Mouse (Mus musculus) heart, embryonic 16.5 days (tissue): ENCODE results near the gene Ralgps1. TPM values are rescaled to one million over a fixed set of nuclear protein-coding genes. Genes with fewer than 3 reads are reported as not detected.
A peak's percentile ranks its signal among the peaks of the same experiment; 100 is the strongest.

Experiments
- ATAC-seq: fragments of 200-750 bp; cut with Nextera tagmentation; replicated peaks from 2 replicates; pipeline ENCODE4 v1.8.0; 2017; ENCODE audit warnings: moderate number of reproducible peaks; ENCODE audit not compliant: insufficient read depth, low FRiP score; ENCODE audit errors: extremely low read depth
- H3K27ac ChIP-seq: fragments of 300-500 bp; sonication (generic); 2 replicates; pipeline ENCODE4 v1.5.1; 2014; ENCODE audit warnings: mild to moderate bottlenecking, low read length, control low read depth, moderate library complexity
- H3K27me3 ChIP-seq: fragments of 300-500 bp; sonication (generic); 2 replicates; pipeline ENCODE4 v1.6.1; 2014; ENCODE audit warnings: low read length, mixed read lengths; ENCODE audit not compliant: control insufficient read depth, insufficient read depth
- H3K36me3 ChIP-seq: fragments of 300-500 bp; sonication (generic); 2 replicates; pipeline ENCODE4 v1.6.1; 2014; ENCODE audit not compliant: control insufficient read depth, insufficient read depth
- H3K4me1 ChIP-seq: fragments of 300-500 bp; sonication (generic); 2 replicates; pipeline ENCODE4 v1.6.1; 2014; ENCODE audit warnings: low read length, mixed read lengths; ENCODE audit not compliant: control insufficient read depth, insufficient read depth
- H3K4me2 ChIP-seq: fragments of 300-500 bp; sonication (generic); 2 replicates; pipeline ENCODE4 v1.6.1; 2014; ENCODE audit warnings: low read depth, mild to moderate bottlenecking, control low read depth, low read length
- H3K4me3 ChIP-seq: fragments of 300-500 bp; sonication (generic); 2 replicates; pipeline ENCODE4 v1.5.1; 2014; ENCODE audit warnings: mild to moderate bottlenecking, control low read depth, low read length
- H3K9ac ChIP-seq: fragments of 300-500 bp; sonication (generic); 2 replicates; pipeline ENCODE4 v1.6.1; 2014; ENCODE audit warnings: low read length, control low read depth
- H3K9me3 ChIP-seq: fragments of 300-500 bp; sonication (generic); replicated peaks from 2 replicates; pipeline ENCODE4 v1.6.1; 2016; ENCODE audit warnings: low read length; ENCODE audit not compliant: control insufficient read depth
- WGBS: fragments of 180-500 bp; shearing (Covaris S2); extraction: QIAGEN DNeasy Blood & Tissue Kit; methylation state at CpG from one replicate; pipeline ENCODE4 v1.1.7; 2014; 5-methylcytosine and 5-hydroxymethylcytosine counted together
- polyA plus RNA-seq: library from polyadenylated mRNA; unstranded; fragments of >200 nt; fragmentation: Nextera tagmentation; extraction: Ambion mirVana; gene quantifications from 2 replicates; pipeline ENCODE4 v1.2.1, GENCODE M21; 2015

The Ralgps1 gene
- polyA plus RNA-seq, 1 experiment from 2014 or later = 4.6 TPM

- Histone ChIP-seq H3K27me3 (no peaks in the 10 kb centered on the region), H3K27ac (no peak overlapping the region), H3K9me3 (no peaks in the 10 kb centered on the region), H3K4me1 (peaks cover 21% of the 10 kb centered on the region), H3K4me3 (no peak overlapping the region), H3K36me3 (peaks cover 2% of the 10 kb centered on the region), H3K9ac (no peak overlapping the region), H3K4me2 (no peak overlapping the region)
- WGBS = 82% methylated on average over 6 of the region's 6 CpGs
- no peak for ATAC-seq
These were observed 133.7 kb downstream of the Ralgps1 start for GRCm38 (mm10) chr2:33237581-33237980.

- Histone ChIP-seq H3K36me3 (no peaks in the 10 kb centered on the region; the same call in 1 of the 2 replicates), H3K27me3 (no peaks in the 10 kb centered on the region), H3K4me3 (no peak overlapping the region), H3K27ac (0 out of 2 replicates have a peak overlapping the region, but pooled peaks have one; percentile 10), H3K9ac (no peak overlapping the region), H3K4me2 (no peak overlapping the region), H3K9me3 (no peaks in the 10 kb centered on the region), H3K4me1 (peaks cover 36% of the 10 kb centered on the region)
- ATAC-seq = no peak
- 74% methylated on average over 4 of the region's 4 CpGs for WGBS
These were observed 136.4 kb downstream of the Ralgps1 start for GRCm38 (mm10) chr2:33234848-33235247.

GRCm38 (mm10) chr2:33233856-33234255 is 137.4 kb downstream of the Ralgps1 start:
- WGBS = 74% methylated on average over 5 of the region's 5 CpGs
- Histone ChIP-seq H3K36me3 (peaks cover 5% of the 10 kb centered on the region), H3K9ac (no peak overlapping the region), H3K9me3 (no peaks in the 10 kb centered on the region), H3K4me3 (no peak overlapping the region), H3K4me1 (peaks cover 32% of the 10 kb centered on the region), H3K27ac (no peak overlapping the region), H3K4me2 (no peak overlapping the region), H3K27me3 (no peaks in the 10 kb centered on the region)
- no peak for ATAC-seq

- no peak overlapping the region for H3K9ac ChIP-seq
- H3K27me3 ChIP-seq = no peaks in the 10 kb centered on the region
- peaks cover 36% of the 10 kb centered on the region for H3K4me1 ChIP-seq
- no peaks in the 10 kb centered on the region for H3K9me3 ChIP-seq
- 69% methylated on average over 6 of the region's 6 CpGs for WGBS
- H3K27ac ChIP-seq = peak overlapping the region; percentile 56; the same call in 1 of the 2 replicates
- ATAC-seq = peak; percentile 23; the same call in 1 of the 2 replicates
- peaks cover 9% of the 10 kb centered on the region for H3K36me3 ChIP-seq
- H3K4me3 ChIP-seq = no peak overlapping the region
- H3K4me2 ChIP-seq = no peak overlapping the region
These were observed 138.3 kb downstream of the Ralgps1 start for GRCm38 (mm10) chr2:33232782-33233570.

- WGBS = 53% methylated on average over 2 of the region's 2 CpGs
- H3K4me3 ChIP-seq = no peak overlapping the region
- no peak overlapping the region for H3K9ac ChIP-seq
- H3K27me3 ChIP-seq = no peaks in the 10 kb centered on the region
- peak overlapping the region; percentile 56 for H3K27ac ChIP-seq
- H3K4me1 ChIP-seq = peaks cover 42% of the 10 kb centered on the region
- no peak overlapping the region for H3K4me2 ChIP-seq
- ATAC-seq = no peak
- no peaks in the 10 kb centered on the region for H3K9me3 ChIP-seq
- peaks cover 9% of the 10 kb centered on the region for H3K36me3 ChIP-seq
These were observed 139.5 kb downstream of the Ralgps1 start for GRCm38 (mm10) chr2:33231788-33232187.

GRCm38 (mm10) chr2:33230701-33231100 is 140.6 kb downstream of the Ralgps1 start:
- peaks cover 43% of the 10 kb centered on the region for H3K4me1 ChIP-seq

GRCm38 (mm10) chr2:33228551-33228950 is 142.7 kb downstream of the Ralgps1 start:
- H3K4me1 ChIP-seq = peaks cover 40% of the 10 kb centered on the region
- no peak for ATAC-seq
- no peak overlapping the region for H3K9ac ChIP-seq
- no peaks in the 10 kb centered on the region for H3K9me3 ChIP-seq
- no peak overlapping the region for H3K4me3 ChIP-seq
- no peak overlapping the region for H3K27ac ChIP-seq
- H3K36me3 ChIP-seq = peaks cover 9% of the 10 kb centered on the region
- no peak overlapping the region for H3K4me2 ChIP-seq
- H3K27me3 ChIP-seq = no peaks in the 10 kb centered on the region
- WGBS = 84% methylated on average over 15 of the region's 15 CpGs

More at GRCm38 (mm10) chr2:33230701-33231100, 140.6 kb downstream of the Ralgps1 start:
- Histone ChIP-seq H3K4me3 (no peak overlapping the region), H3K4me2 (no peak overlapping the region), H3K27me3 (no peaks in the 10 kb centered on the region), H3K27ac (no peak overlapping the region), H3K36me3 (peaks cover 9% of the 10 kb centered on the region), H3K9me3 (no peaks in the 10 kb centered on the region), H3K9ac (no peak overlapping the region)
- no peak for ATAC-seq
- 56% methylated on average over 10 of the region's 10 CpGs for WGBS

GRCm38 (mm10) chr2:33228077-33228476 is 143.2 kb downstream of the Ralgps1 start:
- Histone ChIP-seq H3K4me2 (no peak overlapping the region), H3K36me3 (peaks cover 9% of the 10 kb centered on the region), H3K4me3 (no peak overlapping the region), H3K9me3 (no peaks in the 10 kb centered on the region), H3K27me3 (no peaks in the 10 kb centered on the region), H3K4me1 (peaks cover 43% of the 10 kb centered on the region), H3K27ac (peak overlapping the region; percentile 21; the same call in 1 of the 2 replicates), H3K9ac (no peak overlapping the region)
- 71% methylated on average over 11 of the region's 11 CpGs for WGBS
- no peak for ATAC-seq

- peaks cover 9% of the 10 kb centered on the region for H3K36me3 ChIP-seq
- H3K9me3 ChIP-seq = no peaks in the 10 kb centered on the region
- H3K4me3 ChIP-seq = no peak overlapping the region
- peaks cover 33% of the 10 kb centered on the region for H3K4me1 ChIP-seq
- H3K9ac ChIP-seq = no peak overlapping the region
- WGBS = 90% methylated on average over 7 of the region's 7 CpGs
- no peak for ATAC-seq
- no peak overlapping the region for H3K4me2 ChIP-seq
- H3K27ac ChIP-seq = no peak overlapping the region
- H3K27me3 ChIP-seq = no peaks in the 10 kb centered on the region
These were observed 145.4 kb downstream of the Ralgps1 start for GRCm38 (mm10) chr2:33225921-33226320.
